Mouse (Mus musculus): ENCODE data around the gene Gm13283.

- no peak for TF ChIP-seq CTCF (IDR thresholded peaks at IDR 0.05; ENCODE audit: control insufficient read depth, insufficient read depth, insufficient read length)
- TF ChIP-seq FOSL1 (IDR thresholded peaks at IDR 0.05; ENCODE audit: insufficient read depth, low read length, poor library complexity, severe bottlenecking), result no peak
- peak; percentile 60 for TF ChIP-seq MYOD1 (IDR thresholded peaks at IDR 0.05; ENCODE audit: control insufficient read depth, insufficient read length, low read depth)
- TF ChIP-seq MAX (IDR thresholded peaks at IDR 0.05), result no peak
- TF ChIP-seq MYOG (IDR thresholded peaks at IDR 0.05; ENCODE audit: control insufficient read depth, extremely low read depth, insufficient read length), result no peak
Observed at GRCm38 (mm10) chr4:88715059-88715458, 44.9 kb upstream of the Gm13283 start.
